Mouse (Mus musculus) lung, postnatal 14 days (tissue): ENCODE measurements at regions not wholly inside any gene's neighbourhood (a gene's known extent, or its start where the extent isn't known, plus 50 kb on each side); places are given as distances from the start of the nearest gene placed in this dataset.
"Not testable (repeated sequence)": the region's sequence is repeated elsewhere in the genome, so short reads cannot be mapped to it uniquely, and the experiment has no call there.

Experiments used
- DNase-seq: peaks from one replicate; pipeline ENCODE4 v3.0.0; 2021

- no peak for DNase-seq
Observed at GRCm38 (mm10) chr17:15620746-15621694, 56.9 kb upstream of the Prdm9 start.

GRCm38 (mm10) chr17:15622913-15623312, 58.8 kb upstream of the Prdm9 start:
- DNase-seq, result peak; percentile 15

- no peak for DNase-seq
Observed at GRCm38 (mm10) chr17:15630792-15631191, 66.6 kb upstream of the Prdm9 start.

GRCm38 (mm10) chr17:15631626-15632025, 67.5 kb upstream of the Prdm9 start:
- no peak for DNase-seq

GRCm38 (mm10) chr17:15632090-15632489, 67.9 kb upstream of the Prdm9 start:
- peak; percentile 11 for DNase-seq

DNA sequence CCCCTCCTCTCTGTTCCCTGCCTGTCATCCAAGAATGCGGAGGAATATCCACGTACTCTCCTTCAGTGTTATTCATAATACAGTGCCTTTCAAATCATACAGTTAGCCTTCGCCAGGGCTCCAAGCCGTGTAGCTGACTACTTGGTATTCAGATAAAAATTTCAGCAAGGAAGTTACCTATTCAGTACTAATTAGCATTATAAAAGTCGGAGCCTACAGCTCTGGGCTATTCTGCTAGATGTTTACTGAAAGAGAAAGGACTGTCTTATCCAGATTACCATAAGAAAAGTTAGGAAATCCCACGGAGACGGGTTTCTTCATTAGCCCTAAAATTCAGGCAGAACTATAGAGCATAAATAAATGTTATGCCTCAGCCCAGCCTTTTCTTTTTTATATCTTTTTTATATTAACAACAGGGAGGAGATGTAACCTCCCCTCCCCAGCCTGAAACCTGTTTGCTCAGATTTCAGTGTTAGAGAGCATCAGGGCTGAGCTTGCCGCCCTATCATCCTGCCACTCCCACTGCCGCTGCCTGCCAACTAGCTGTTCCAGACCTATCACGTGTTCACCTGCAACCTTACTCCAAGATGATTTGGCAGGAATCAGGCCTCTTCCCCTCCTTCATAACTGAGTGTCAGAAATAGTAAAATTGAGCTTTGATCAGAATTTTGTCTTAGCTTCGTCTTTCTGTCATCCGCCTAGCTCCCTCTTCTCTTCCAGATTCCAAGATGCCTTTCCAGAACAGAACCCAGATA, 65.5 kb upstream of the Chd1 start:
- DNase-seq, result not testable (repeated sequence)

GRCm38 (mm10) chr17:15640776-15641175, 64.0 kb upstream of the Chd1 start:
- DNase-seq, result no peak

- no peak for DNase-seq
Observed at GRCm38 (mm10) chr17:15641764-15642163, 63.0 kb upstream of the Chd1 start.

GRCm38 (mm10) chr17:15646768-15647167, 58.0 kb upstream of the Chd1 start:
- no peak for DNase-seq

DNA sequence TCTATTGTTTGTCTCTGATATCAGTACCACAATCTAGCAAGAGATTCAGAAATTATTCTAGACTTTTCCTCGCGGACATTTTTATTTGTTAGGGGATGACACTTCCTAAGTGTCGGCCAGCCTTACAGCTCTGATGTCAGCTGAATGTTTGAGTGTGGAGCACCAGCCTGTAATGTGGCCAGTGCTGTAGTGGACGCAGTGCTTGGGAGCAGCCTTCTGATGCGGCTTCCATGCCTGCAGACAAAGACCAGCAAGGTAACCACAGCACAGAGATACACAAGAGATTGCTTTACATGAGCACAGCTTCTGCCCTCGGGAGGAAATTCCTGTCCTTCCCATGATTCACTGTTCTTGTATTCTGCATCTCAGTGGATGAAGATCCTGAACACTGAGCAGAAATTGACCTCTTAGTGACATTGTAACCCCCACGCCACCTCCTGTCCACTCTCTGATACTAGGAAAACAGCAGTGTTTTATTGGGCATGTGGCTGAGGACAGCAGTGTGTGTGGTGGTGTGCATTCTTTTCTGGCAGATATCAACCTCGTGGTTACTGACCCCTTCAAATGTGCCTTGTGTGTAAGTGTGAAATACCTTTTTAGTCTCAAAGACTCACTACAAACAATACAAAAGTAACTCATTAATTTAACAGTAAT, 54.6 kb upstream of the Chd1 start:
- no peak for DNase-seq

GRCm38 (mm10) chr17:15651869-15652268, 52.9 kb upstream of the Chd1 start:
- DNase-seq, result no peak
